Mouse (Mus musculus): Measurements from ENCODE around the gene Tcfl5. TPM values are rescaled to one million over a fixed set of nuclear protein-coding genes. Genes with fewer than 3 reads are reported as not detected.

Gene Tcfl5
- total and polyA plus RNA-seq, 3 experiments, result not detected

DNA sequence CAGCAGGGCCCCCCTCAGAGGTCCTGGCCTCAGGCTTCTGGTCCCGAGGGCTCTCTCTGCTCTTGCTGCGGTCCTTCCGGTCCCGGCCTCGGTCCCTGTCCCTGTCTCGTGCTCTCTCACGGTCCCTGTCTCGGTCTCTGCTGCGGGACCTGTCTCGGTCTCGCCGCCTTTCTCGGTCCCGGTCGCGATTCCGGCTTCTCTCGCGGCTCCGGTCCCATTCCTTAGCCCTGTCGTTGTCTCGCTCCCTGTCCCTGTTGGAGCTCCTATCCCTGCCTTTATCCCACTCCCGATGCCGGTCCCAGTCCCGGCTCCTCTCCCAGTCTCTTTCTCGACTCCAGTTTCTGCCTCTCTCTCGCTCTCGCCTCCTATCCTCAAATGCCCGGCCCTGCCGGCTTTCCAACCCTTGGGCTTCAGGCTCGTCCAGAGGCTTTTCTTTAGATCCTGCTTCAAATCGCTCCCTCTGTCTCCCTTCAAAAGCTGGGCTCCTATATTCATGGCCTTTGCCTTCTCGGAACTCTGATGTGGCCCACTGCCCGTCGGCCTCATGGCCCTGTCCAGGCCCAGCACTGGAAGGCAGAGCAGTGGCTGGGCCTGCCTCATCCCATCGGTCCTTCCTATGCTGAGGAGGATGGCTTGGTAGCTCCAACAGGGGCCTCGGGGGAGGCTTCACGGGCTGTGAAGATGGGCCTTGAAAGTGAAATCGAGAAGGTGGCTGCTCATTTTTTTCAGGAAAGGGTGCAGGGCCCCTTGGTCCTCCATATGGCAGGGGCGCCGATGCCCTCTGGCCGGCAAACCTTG is 17.0 kb upstream of the Tcfl5 start:
- TF ChIP-seq MAX (IDR thresholded peaks at IDR 0.05; ENCODE audit: low read length), result no peak
- no peak for TF ChIP-seq RAD21 (IDR thresholded peaks at IDR 0.05; ENCODE audit: low read depth, low read length)
- TF ChIP-seq USF2 (IDR thresholded peaks at IDR 0.05; ENCODE audit: borderline replicate concordance in 1 of 2, insufficient read depth in 1 of 2, low read depth in 1 of 2, low read length in 2 of 2), result no peak
- no peak for TF ChIP-seq NELFE (IDR thresholded peaks at IDR 0.05; ENCODE audit: low read depth, low read length)
- no peak for TF ChIP-seq ZNF384 (IDR thresholded peaks at IDR 0.05; ENCODE audit: low read depth, low read length)
- no peak for TF ChIP-seq BHLHE40 (IDR thresholded peaks at IDR 0.05; ENCODE audit: borderline replicate concordance, low read depth, low read length)
- TF ChIP-seq TAL1 (IDR thresholded peaks at IDR 0.05; ENCODE audit: low read length), result no peak
- TF ChIP-seq KAT2A (conservative IDR thresholded peaks at IDR 0.05; ENCODE audit: low read depth, low read length), result no peak
- TF ChIP-seq MYC (IDR thresholded peaks at IDR 0.05; ENCODE audit: low read depth, low read length), result no peak
- no peak for TF ChIP-seq TCF12 (IDR thresholded peaks at IDR 0.05; ENCODE audit: low read depth, low read length)
- no peak for TF ChIP-seq POLR2AphosphoS5 (IDR thresholded peaks at IDR 0.05; ENCODE audit: borderline replicate concordance, low read depth, low read length)
- TF ChIP-seq E2F4 (IDR thresholded peaks at IDR 0.05; ENCODE audit: borderline replicate concordance, low read depth, low read length), result no peak
- TF ChIP-seq ZKSCAN1 (IDR thresholded peaks at IDR 0.05; ENCODE audit: low read depth, low read length), result no peak
- TF ChIP-seq MAZ (IDR thresholded peaks at IDR 0.05; ENCODE audit: low read depth, low read length), result no peak
- TF ChIP-seq CHD1 (IDR thresholded peaks at IDR 0.05; ENCODE audit: low read depth, low read length), result no peak
- Histone ChIP-seq H3K4me3 (ENCODE audit: control insufficient read depth in 1 of 2, insufficient read depth in 1 of 2, low read depth in 2 of 2, low read length in 2 of 2) (no peak overlapping the region), H3K27me3 (ENCODE audit: control insufficient read depth in 1 of 2, insufficient read depth in 2 of 2, low read length in 2 of 2) (no peaks in the 10 kb centered on the region), H3K9ac (ENCODE audit: control insufficient read depth, low read depth, low read length, poor library complexity, severe bottlenecking) (no peak overlapping the region), H3K36me3 (ENCODE audit: control insufficient read depth in 1 of 2, insufficient read depth in 2 of 2, low read length in 2 of 2) (peaks cover 0 to 3% of the 10 kb centered on the region in 2 experiments; a peak in 1 of 4 replicates), H3K27ac (ENCODE audit: control insufficient read depth, low read depth, low read length) (no peak overlapping the region), H3K9me3 (replicated peaks; ENCODE audit: insufficient read depth, low read length) (no peaks in the 10 kb centered on the region), H3K4me1 (ENCODE audit: control insufficient read depth in 1 of 2, insufficient read depth in 2 of 2, low read length in 2 of 2) (no peaks in the 10 kb centered on the region), H3K79me2 (ENCODE audit: control insufficient read depth, insufficient read depth, low read length, poor library complexity) (no peaks in the 10 kb centered on the region)
- DNase-seq (ENCODE audit: low read depth, low spot score), result no peak

DNA sequence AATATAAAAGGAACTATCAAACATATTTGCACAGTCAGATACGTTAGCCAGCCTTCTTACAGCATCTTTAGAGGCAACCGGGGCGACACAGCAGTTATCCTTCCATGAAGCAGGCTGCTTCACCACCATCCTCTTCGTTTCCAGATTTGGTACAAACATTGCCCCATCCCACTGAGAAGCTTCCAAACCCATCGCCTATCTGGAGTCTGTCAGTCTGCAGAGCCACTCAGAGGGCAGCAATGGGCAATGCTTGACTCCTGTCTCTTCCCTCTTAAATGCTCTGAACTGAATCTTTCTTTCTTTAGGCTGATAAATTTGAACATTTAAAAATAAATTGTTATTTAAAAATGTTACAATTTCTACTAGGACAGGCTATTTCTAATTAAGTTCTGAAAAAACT is 15.9 kb upstream of the Tcfl5 start:
- DNase-seq (ENCODE audit: low read depth, low spot score), result no peak
- H3K27ac ChIP-seq (ENCODE audit: control insufficient read depth, low read depth, low read length), result no peak overlapping the region
- H3K4me1 ChIP-seq (ENCODE audit: control insufficient read depth in 1 of 2, insufficient read depth in 2 of 2, low read length in 2 of 2), result no peaks in the 10 kb centered on the region
- no peaks in the 10 kb centered on the region for H3K9me3 ChIP-seq (replicated peaks; ENCODE audit: insufficient read depth, low read length)
- TF ChIP-seq TCF12 (IDR thresholded peaks at IDR 0.05; ENCODE audit: low read depth, low read length) (no peak), MAFK (IDR thresholded peaks at IDR 0.05; ENCODE audit: borderline replicate concordance, low read depth, low read length) (no peak), HCFC1 (IDR thresholded peaks at IDR 0.05; ENCODE audit: low read depth, low read length) (no peak), BHLHE40 (IDR thresholded peaks at IDR 0.05; ENCODE audit: borderline replicate concordance, low read depth, low read length) (no peak), ETS1 (IDR thresholded peaks at IDR 0.05; ENCODE audit: low read depth, low read length) (no peak), UBTF (IDR thresholded peaks at IDR 0.05; ENCODE audit: borderline replicate concordance, insufficient read depth, low read depth, low read length) (no peak), GATA1 (IDR thresholded peaks at IDR 0.05; ENCODE audit: low read depth, low read length) (no peak), CHD2 (IDR thresholded peaks at IDR 0.05; ENCODE audit: low read length) (no peak)
- H3K27me3 ChIP-seq (ENCODE audit: control insufficient read depth in 1 of 2, insufficient read depth in 2 of 2, low read length in 2 of 2), result no peaks in the 10 kb centered on the region
- peaks cover 0 to 3% of the 10 kb centered on the region in 2 experiments; a peak in 1 of 4 replicates for H3K36me3 ChIP-seq (ENCODE audit: control insufficient read depth in 1 of 2, insufficient read depth in 2 of 2, low read length in 2 of 2)
- no peak overlapping the region for H3K9ac ChIP-seq (ENCODE audit: control insufficient read depth, low read depth, low read length, poor library complexity, severe bottlenecking)
- no peaks in the 10 kb centered on the region for H3K79me2 ChIP-seq (ENCODE audit: control insufficient read depth, insufficient read depth, low read length, poor library complexity)
- H3K4me3 ChIP-seq (ENCODE audit: control insufficient read depth in 1 of 2, insufficient read depth in 1 of 2, low read depth in 2 of 2, low read length in 2 of 2), result no peak overlapping the region
